In genomic region chrX:140639592-140639991, GRCm38 (mm10) we compare ENCODE assay signal across 10 mouse cellular contexts.
"Had no signal": no experiment of that assay in that cellular context is flagged by ENCODE, and none has a peak within 500 bp of the region (broad histone marks: within the 10 kb centered on the region; RNA-seq: fewer than 3 reads in every experiment).

No protein-coding gene starts in this region.

- H3K27me3 ChIP-seq: liver, embryonic 15.5 days; neural tube, embryonic 12.5 days had no signal

- H3K9ac ChIP-seq: liver, embryonic 15.5 days; midbrain, embryonic 13.5 days; neural tube, embryonic 12.5 days had no signal

- H3K4me2 ChIP-seq: liver, embryonic 11.5 days; liver, embryonic 15.5 days; midbrain, embryonic 13.5 days; neural tube, embryonic 12.5 days had no signal

- H3K27ac ChIP-seq: limb, embryonic 10.5 days; liver, embryonic 15.5 days; midbrain, embryonic 13.5 days; neural tube, embryonic 12.5 days had no signal

- DNase-seq: kidney, postnatal 14 days; lung, adult 2 months; lung, postnatal 14 days; thymus, adult 18-20 months; thymus, postnatal 14 days had no signal

- ATAC-seq: midbrain, embryonic 13.5 days had no signal

- H3K9me3 ChIP-seq: limb, embryonic 10.5 days; liver, embryonic 15.5 days; midbrain, embryonic 13.5 days; neural tube, embryonic 12.5 days had no signal

- H3K36me3 ChIP-seq: limb, embryonic 10.5 days; liver, embryonic 15.5 days; midbrain, embryonic 13.5 days; neural tube, embryonic 12.5 days had no signal

- H3K4me1 ChIP-seq: limb, embryonic 10.5 days; liver, embryonic 15.5 days; midbrain, embryonic 13.5 days; neural tube, embryonic 12.5 days had no signal

- H3K4me3 ChIP-seq: limb, embryonic 10.5 days; liver, embryonic 15.5 days; midbrain, embryonic 13.5 days; neural tube, embryonic 12.5 days had no signal
